Mouse (Mus musculus) spleen, postnatal 4 days (tissue): Measurements from ENCODE around the gene Armc3.
"Not testable (repeated sequence)": the region's sequence is repeated elsewhere in the genome, so short reads cannot be mapped to it uniquely, and the experiment has no call there.

Experiments used
- DNase-seq, 2 experiments: peaks; one replicate each; pipeline ENCODE4 v3.0.0; 2022; ENCODE audit warnings: low spot score in 2 of 2

Gene Armc3

GRCm38 (mm10) chr2:19274583-19274982 is 75.5 kb downstream of the Armc3 start:
- DNase-seq, result no peak

GRCm38 (mm10) chr2:19275602-19276539 is 76.8 kb downstream of the Armc3 start:
- peak; percentile 73 to 92 for DNase-seq

GRCm38 (mm10) chr2:19280331-19280730 is 81.2 kb downstream of the Armc3 start:
- no peak for DNase-seq

- no peak for DNase-seq
Measured at GRCm38 (mm10) chr2:19292366-19292765, 93.3 kb downstream of the Armc3 start.

GRCm38 (mm10) chr2:19300345-19301089 is 101.4 kb downstream of the Armc3 start:
- DNase-seq, result no peak

GRCm38 (mm10) chr2:19301251-19301650 is 102.1 kb downstream of the Armc3 start:
- peak in 1 of 2 experiments; percentile 65 for DNase-seq

- not testable (repeated sequence) for DNase-seq
Measured at GRCm38 (mm10) chr2:19303087-19303486, 104.0 kb downstream of the Armc3 start.

- DNase-seq, result no peak
Measured at GRCm38 (mm10) chr2:19310498-19310897, 111.4 kb downstream of the Armc3 start.

- no peak for DNase-seq
Measured at GRCm38 (mm10) chr2:19316056-19316455, 117.0 kb downstream of the Armc3 start.

- DNase-seq, result no peak
Measured at GRCm38 (mm10) chr2:19316691-19317090, 117.6 kb downstream of the Armc3 start.

- DNase-seq, result not testable (repeated sequence)
Measured at GRCm38 (mm10) chr2:19317151-19317812, 118.2 kb downstream of the Armc3 start.

- no peak for DNase-seq
Measured at GRCm38 (mm10) chr2:19318499-19318898, 119.4 kb downstream of the Armc3 start.

- no peak for DNase-seq
Measured at GRCm38 (mm10) chr2:19319284-19319683, 120.2 kb downstream of the Armc3 start.

GRCm38 (mm10) chr2:19322448-19322847 is 123.3 kb downstream of the Armc3 start:
- DNase-seq, result no peak

GRCm38 (mm10) chr2:19326376-19326775 is 127.3 kb downstream of the Armc3 start:
- no peak for DNase-seq

GRCm38 (mm10) chr2:19327811-19328210 is 128.7 kb downstream of the Armc3 start:
- no peak for DNase-seq

- DNase-seq, result no peak
Measured at GRCm38 (mm10) chr2:19343901-19344635, 145.0 kb downstream of the Armc3 start.

GRCm38 (mm10) chr2:19344636-19345413 is 145.7 kb downstream of the Armc3 start:
- DNase-seq, result peak; percentile 70 to 88

GRCm38 (mm10) chr2:19345414-19345964 is 146.4 kb downstream of the Armc3 start:
- DNase-seq, result no peak

GRCm38 (mm10) chr2:19348454-19348853 is 149.4 kb downstream of the Armc3 start:
- no peak for DNase-seq
